Mouse (Mus musculus) MEL (cell line): ENCODE results near the gene Gm20696.

Experiments
- CHD2 ChIP-seq: IDR thresholded peaks from 2 replicates; pipeline ENCODE4 v1.6.1; 2011; ENCODE audit warnings: low read length, improper control_type of control experiment
- CTCF ChIP-seq, 3 experiments: IDR thresholded peaks in 2 of 3; conservative IDR thresholded peaks in 1 of 3; 2 replicates each; pipeline ENCODE4 v1.5.1; 2011 to 2012; ENCODE audit warnings: low read length in 3 of 3, low read depth in 2 of 3, mild to moderate bottlenecking in 2 of 3, improper control_type of control experiment in 1 of 3, inconsistent platforms in 1 of 3, mixed read lengths in 1 of 3, moderate library complexity in 1 of 3; ENCODE audit not compliant: control insufficient read depth in 1 of 3, insufficient read depth in 1 of 3, poor library complexity in 1 of 3, severe bottlenecking in 1 of 3
- EP300 ChIP-seq, 2 experiments: IDR thresholded peaks; 2 replicates each; pipeline ENCODE4 v1.6.1; 2011; ENCODE audit warnings: improper control_type of control experiment in 2 of 2, low read length in 2 of 2, low read depth in 1 of 2, mild to moderate bottlenecking in 1 of 2
- HCFC1 ChIP-seq: IDR thresholded peaks from 2 replicates; pipeline ENCODE4 v1.6.1; 2012; ENCODE audit warnings: low read depth, mild to moderate bottlenecking, inconsistent platforms, low read length, improper control_type of control experiment, moderate library complexity
- MEF2A ChIP-seq: IDR thresholded peaks from 2 replicates; pipeline ENCODE4 v1.6.1; 2014; ENCODE audit warnings: low read depth, mild to moderate bottlenecking, inconsistent platforms, low read length, improper control_type of control experiment; ENCODE audit not compliant: poor library complexity, insufficient replicate concordance, severe bottlenecking; ENCODE audit errors: extremely low read depth
- NRF1 ChIP-seq: IDR thresholded peaks from 2 replicates; pipeline ENCODE4 v1.6.1; 2014; ENCODE audit warnings: low read depth, mild to moderate bottlenecking, inconsistent platforms, low read length, improper control_type of control experiment, moderate library complexity; ENCODE audit not compliant: poor library complexity, insufficient read depth, severe bottlenecking
- POLR2A ChIP-seq, 2 experiments: IDR thresholded peaks; 2 replicates each; pipeline ENCODE4 v1.6.1; 2011 to 2012; ENCODE audit warnings: low read length in 2 of 2, mild to moderate bottlenecking in 2 of 2, control low read depth in 1 of 2, improper control_type of control experiment in 1 of 2, low read depth in 1 of 2, moderate library complexity in 1 of 2; ENCODE audit not compliant: control insufficient read depth in 1 of 2, insufficient read depth in 1 of 2, poor library complexity in 1 of 2
- RCOR1 ChIP-seq: IDR thresholded peaks from 2 replicates; pipeline ENCODE4 v1.6.1; 2012; ENCODE audit warnings: low read depth, mild to moderate bottlenecking, inconsistent platforms, low read length, improper control_type of control experiment
- SIN3A ChIP-seq: IDR thresholded peaks from 2 replicates; pipeline ENCODE4 v1.6.1; 2012; ENCODE audit warnings: low read length, improper control_type of control experiment, inconsistent platforms
- SMC3 ChIP-seq: IDR thresholded peaks from 2 replicates; pipeline ENCODE4 v1.6.1; 2011; ENCODE audit warnings: low read depth, low read length, improper control_type of control experiment
- USF2 ChIP-seq, 2 experiments: IDR thresholded peaks; 2 replicates each; pipeline ENCODE4 v1.6.1; 2011 to 2012; ENCODE audit warnings: improper control_type of control experiment in 2 of 2, low read length in 2 of 2, borderline replicate concordance in 1 of 2, inconsistent platforms in 1 of 2, low read depth in 1 of 2, mild to moderate bottlenecking in 1 of 2; ENCODE audit not compliant: insufficient read depth in 1 of 2
- ZNF384 ChIP-seq: IDR thresholded peaks from 2 replicates; pipeline ENCODE4 v1.6.1; 2012; ENCODE audit warnings: low read depth, mild to moderate bottlenecking, inconsistent platforms, low read length, improper control_type of control experiment

DNA sequence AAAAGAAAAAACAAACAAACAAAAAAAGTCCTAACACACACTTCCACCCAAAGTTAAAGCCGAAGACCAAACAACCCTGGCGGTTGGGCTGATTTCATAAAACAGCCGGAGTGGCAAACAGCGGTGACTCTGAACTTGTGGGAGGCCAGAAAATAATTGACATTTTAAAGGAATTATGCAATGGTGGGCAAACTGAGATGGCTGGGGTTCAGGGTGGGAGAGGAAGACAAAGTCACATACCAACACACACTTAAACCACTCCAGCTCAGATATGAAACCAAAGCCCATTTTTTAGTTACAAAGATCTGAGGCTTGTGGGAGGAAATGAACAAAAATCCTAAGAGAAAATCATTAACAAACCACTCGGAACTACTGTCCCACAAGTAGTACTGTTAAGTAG lies 126.5 kb downstream of the Gm20696 start:
- TF ChIP-seq MEF2A (no peak), SIN3A (no peak), HCFC1 (no peak), CTCF (IDR thresholded peaks at IDR 0.05 in 2 of 3, conservative IDR thresholded peaks at IDR 0.05 in 1 of 3; ENCODE audit: control insufficient read depth in 1 of 3, insufficient read depth in 1 of 3, low read depth in 2 of 3, low read length in 3 of 3, poor library complexity in 1 of 3, severe bottlenecking in 1 of 3) (no peak), NRF1 (no peak), USF2 (IDR thresholded peaks at IDR 0.05; ENCODE audit: borderline replicate concordance in 1 of 2, insufficient read depth in 1 of 2, low read depth in 1 of 2, low read length in 2 of 2) (no peak), ZNF384 (no peak), CHD2 (no peak), POLR2A (IDR thresholded peaks at IDR 0.05; ENCODE audit: control insufficient read depth in 1 of 2, insufficient read depth in 1 of 2, low read depth in 1 of 2, low read length in 2 of 2, poor library complexity in 1 of 2) (no peak), EP300 (IDR thresholded peaks at IDR 0.05; ENCODE audit: low read depth in 1 of 2, low read length in 2 of 2) (no peak), RCOR1 (no peak), SMC3 (no peak)
